Mouse (Mus musculus) liver, embryonic 14.5 days (tissue): Measurements from ENCODE around the gene Hpn.

Experiments
- CTCF ChIP-seq: IDR thresholded peaks from 2 replicates; pipeline ENCODE4 v1.5.1; 2016; ENCODE audit warnings: antibody characterized with exemption, low read depth, control low read depth
- EP300 ChIP-seq: IDR thresholded peaks from 2 replicates; pipeline ENCODE4 v1.6.1; 2016; ENCODE audit warnings: antibody characterized with exemption, low read depth

DNA sequence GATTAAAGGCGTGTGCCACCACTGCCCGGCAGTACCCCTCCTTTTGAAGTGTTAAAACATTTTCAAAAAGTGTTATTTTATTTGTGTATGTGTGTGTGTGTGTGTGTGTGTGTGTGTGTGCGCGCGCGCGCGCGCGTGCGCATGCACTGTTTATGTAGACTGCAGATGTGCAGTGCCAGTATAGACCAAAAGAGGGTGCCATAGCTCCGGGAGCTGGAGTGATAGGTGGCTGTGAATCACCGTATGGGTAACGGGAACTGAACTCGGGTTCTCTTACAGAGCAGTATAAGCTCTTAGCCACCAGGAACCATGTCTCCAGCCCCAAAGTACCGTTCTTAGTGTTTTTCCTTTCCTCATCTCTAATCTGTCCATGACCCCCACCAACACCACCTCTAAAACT, 29.8 kb upstream of the Hpn start:
- peak; percentile 31 for TF ChIP-seq CTCF
- no peak for TF ChIP-seq EP300
